Mouse (Mus musculus) brain, embryonic 14.5 days (tissue): ENCODE data around the gene Zfhx3.

ENCODE experiments used
- CTCF ChIP-seq: fragments of 200-500 bp; IDR thresholded peaks from 2 replicates; pipeline ENCODE4 v1.5.1; 2012; ENCODE audit warnings: inconsistent platforms, mild to moderate bottlenecking, moderate library complexity, borderline replicate concordance; ENCODE audit not compliant: insufficient read depth, insufficient read length; ENCODE audit errors: extremely low read depth
- POLR2A ChIP-seq: fragments of 200-500 bp; IDR thresholded peaks from 2 replicates; pipeline ENCODE4 v1.6.1; 2012; ENCODE audit warnings: mild to moderate bottlenecking, inconsistent platforms, borderline replicate concordance; ENCODE audit not compliant: poor library complexity, insufficient read depth, insufficient read length, severe bottlenecking; ENCODE audit errors: extremely low read depth

GRCm38 (mm10) chr8:108305368-108305767, 362.9 kb downstream of the Zfhx3 start:
- TF ChIP-seq CTCF, result no peak
- TF ChIP-seq POLR2A, result no peak
